Mouse (Mus musculus) frontal cortex, postnatal 25 days (tissue): ENCODE results near the gene Nf2.

ENCODE experiments used
- DNase-seq, 2 experiments: peaks; one replicate each; pipeline ENCODE4 v3.0.0; 2022; ENCODE audit warnings: low spot score in 2 of 2

Nf2 gene

GRCm38 (mm10) chr11:4849258-4849943 lies at the start of gene Nf2:
Nf2 (minus strand) TSS chr11:4849536.
- peak; percentile 96 for DNase-seq

GRCm38 (mm10) chr11:4894848-4895816 lies 45.8 kb upstream of the Nf2 start, which contains the start of gene Thoc5:
Thoc5 (plus strand) TSS chr11:4895320.
- peak; percentile 57 to 72 for DNase-seq

- DNase-seq: no peak
These were observed 37.7 kb upstream of the Nf2 start for GRCm38 (mm10) chr11:4886987-4887386.

GRCm38 (mm10) chr11:4885385-4885903 lies 36.1 kb upstream of the Nf2 start:
- DNase-seq: peak; percentile 36 to 37

GRCm38 (mm10) chr11:4882892-4883627 lies 33.7 kb upstream of the Nf2 start:
- no peak for DNase-seq

- DNase-seq: no peak
These were observed 31.8 kb upstream of the Nf2 start for GRCm38 (mm10) chr11:4881087-4881486.

GRCm38 (mm10) chr11:4874551-4874950 lies 25.2 kb upstream of the Nf2 start:
- DNase-seq: no peak

GRCm38 (mm10) chr11:4873755-4874475 lies 24.6 kb upstream of the Nf2 start, which contains the start of gene Nipsnap1:
Nipsnap1 (plus strand) TSS chr11:4873951.
- DNase-seq: peak; percentile 61 to 64

GRCm38 (mm10) chr11:4865645-4866251 lies 16.4 kb upstream of the Nf2 start:
- peak in 1 of 2 experiments; percentile 41 for DNase-seq

GRCm38 (mm10) chr11:4862730-4863129 lies 13.4 kb upstream of the Nf2 start:
- no peak for DNase-seq

GRCm38 (mm10) chr11:4861816-4862604 lies 12.7 kb upstream of the Nf2 start:
- DNase-seq: no peak

GRCm38 (mm10) chr11:4860986-4861385 lies 11.7 kb upstream of the Nf2 start:
- DNase-seq: no peak

- no peak for DNase-seq
These were observed 9.1 kb upstream of the Nf2 start for GRCm38 (mm10) chr11:4858416-4858815.

- no peak for DNase-seq
These were observed 4.8 kb upstream of the Nf2 start for GRCm38 (mm10) chr11:4854181-4854580.

- DNase-seq: no peak
These were observed 3.7 kb upstream of the Nf2 start for GRCm38 (mm10) chr11:4853021-4853420.

- DNase-seq: no peak
These were observed 1.1 kb upstream of the Nf2 start for GRCm38 (mm10) chr11:4850404-4850803.

- DNase-seq: peak; percentile 11 to 18
These were observed 670 bp downstream of the Nf2 start for GRCm38 (mm10) chr11:4848483-4849248.

- no peak for DNase-seq
These were observed 8.3 kb downstream of the Nf2 start for GRCm38 (mm10) chr11:4840942-4841526.

GRCm38 (mm10) chr11:4838235-4838634 lies 11.1 kb downstream of the Nf2 start:
- no peak for DNase-seq
